Mouse (Mus musculus) stomach, postnatal 0 days (tissue): ENCODE results near the gene Negr1.

Experiments
- CTCF ChIP-seq: IDR thresholded peaks from 2 replicates; pipeline ENCODE4 v1.5.1; 2016; ENCODE audit warnings: antibody characterized with exemption, low read depth, mild to moderate bottlenecking, moderate library complexity
- EP300 ChIP-seq: optimal IDR thresholded peaks from 2 replicates; pipeline ENCODE3; 2016; ENCODE audit warnings: antibody characterized with exemption

GRCm38 (mm10) chr3:157190551-157190950, 629.0 kb downstream of the Negr1 start:
- TF ChIP-seq CTCF, result no peak
- no peak for TF ChIP-seq EP300
